Mouse (Mus musculus): Measurements from ENCODE around the gene Gpc6. TPM values are rescaled to one million over a fixed set of nuclear protein-coding genes. Genes with fewer than 3 reads are reported as not detected.

Gene Gpc6
- polyA plus RNA-seq, 1 experiment from 2014 or later: 49.0 TPM

DNA sequence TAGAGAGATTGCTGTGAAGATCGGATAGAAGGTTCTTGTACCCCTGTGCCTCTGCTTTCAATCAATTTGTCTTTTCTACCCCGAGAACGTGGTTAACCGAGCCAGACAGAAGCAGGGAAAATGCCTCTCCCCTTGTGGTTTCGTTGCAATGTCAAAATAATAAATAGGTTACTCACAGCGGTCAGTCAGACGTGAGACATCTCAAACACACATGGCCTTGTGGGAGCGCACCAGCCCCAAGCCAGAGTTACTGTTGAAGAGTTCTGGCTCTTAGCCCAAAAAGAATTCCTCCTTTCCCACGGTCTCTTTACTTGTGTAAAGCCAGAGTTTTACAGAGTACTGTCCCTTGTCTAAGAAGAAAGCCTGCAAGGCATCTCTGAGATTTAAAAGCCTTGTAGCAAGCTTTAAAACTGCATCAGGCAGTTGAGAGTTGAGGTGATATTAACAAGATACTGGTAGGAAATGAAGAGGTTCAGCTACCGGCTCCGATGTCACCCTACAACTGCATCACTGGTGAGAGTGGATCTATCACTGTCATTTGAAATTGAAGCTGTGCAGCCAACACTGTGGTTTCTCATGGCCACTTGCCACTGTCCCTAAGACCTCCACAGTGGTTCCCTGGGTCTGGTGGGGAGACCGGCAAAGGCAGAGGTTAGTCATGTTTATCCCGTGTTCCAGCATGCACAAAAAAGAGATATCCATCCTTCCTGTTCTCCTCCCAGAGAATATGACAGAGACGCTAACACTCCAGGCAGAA lies 916.9 kb downstream of the Gpc6 start:
- Histone ChIP-seq H3K27me3 (no peaks in the 10 kb centered on the region), H3K27ac (no peak overlapping the region), H3K9me3 (no peaks in the 10 kb centered on the region), H3K36me3 (no peaks in the 10 kb centered on the region), H3K4me2 (no peak overlapping the region), H3K9ac (replicated peaks) (no peak overlapping the region), H3K4me3 (replicated peaks) (no peak overlapping the region), H3K4me1 (replicated peaks) (peaks cover 3% of the 10 kb centered on the region; the same call in 1 of the 2 replicates)
- ATAC-seq (ENCODE audit: insufficient number of reproducible peaks, insufficient read depth, low FRiP score, low TSS enrichment, low read depth): no peak
- WGBS: 74% methylated on average over 14 of the region's 14 CpGs

DNA sequence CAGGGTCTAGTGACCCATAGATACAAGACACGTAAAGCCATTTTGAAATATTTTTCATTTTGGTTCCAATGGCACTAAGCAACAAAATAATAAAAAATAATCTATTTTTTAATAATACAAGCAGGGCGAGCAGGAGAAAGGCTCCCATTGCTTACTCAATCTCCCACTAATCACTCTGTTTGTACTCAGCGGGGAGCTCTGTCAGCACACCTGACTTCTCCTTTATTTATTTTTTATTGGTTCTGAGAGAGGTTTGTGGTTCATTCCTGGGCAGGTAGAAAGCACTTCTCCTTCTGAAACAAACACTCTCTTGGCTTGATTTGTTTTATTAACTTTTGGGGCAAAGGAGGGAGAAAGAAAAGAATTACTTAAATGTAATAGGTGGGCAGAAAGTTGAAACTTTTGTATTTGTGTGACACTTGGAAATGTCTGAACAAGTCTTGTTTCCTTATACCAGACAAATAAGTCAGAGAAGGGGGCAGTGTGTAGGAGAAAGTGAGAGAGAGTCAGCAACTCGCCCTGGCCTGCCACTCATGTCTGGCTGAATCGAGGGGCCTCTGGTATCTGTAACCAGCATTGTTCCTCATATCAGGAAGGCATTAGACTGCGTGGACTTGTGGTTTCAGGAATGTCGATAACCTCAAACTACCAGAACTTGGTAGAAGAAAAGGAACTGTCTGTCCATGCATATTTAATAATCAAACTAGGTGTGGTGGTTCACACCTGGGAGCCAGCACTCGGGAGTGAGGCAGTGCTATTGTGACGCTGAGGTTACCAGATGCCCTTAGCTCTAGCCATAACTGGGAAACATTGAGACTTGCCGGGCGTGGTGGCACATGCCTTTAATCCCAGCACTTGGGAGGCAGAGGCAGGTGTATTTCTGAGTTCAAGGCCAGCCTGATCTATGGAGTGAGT lies 924.7 kb downstream of the Gpc6 start:
- Histone ChIP-seq H3K27me3 (no peaks in the 10 kb centered on the region), H3K9me3 (no peaks in the 10 kb centered on the region), H3K4me1 (replicated peaks) (no peaks in the 10 kb centered on the region), H3K36me3 (no peaks in the 10 kb centered on the region), H3K4me3 (replicated peaks) (no peak overlapping the region), H3K4me2 (no peak overlapping the region), H3K9ac (replicated peaks) (no peak overlapping the region), H3K27ac (no peak overlapping the region)
- ATAC-seq (ENCODE audit: insufficient number of reproducible peaks, insufficient read depth, low FRiP score, low TSS enrichment, low read depth): no peak
- WGBS: 81% methylated on average over 11 of the region's 11 CpGs

DNA sequence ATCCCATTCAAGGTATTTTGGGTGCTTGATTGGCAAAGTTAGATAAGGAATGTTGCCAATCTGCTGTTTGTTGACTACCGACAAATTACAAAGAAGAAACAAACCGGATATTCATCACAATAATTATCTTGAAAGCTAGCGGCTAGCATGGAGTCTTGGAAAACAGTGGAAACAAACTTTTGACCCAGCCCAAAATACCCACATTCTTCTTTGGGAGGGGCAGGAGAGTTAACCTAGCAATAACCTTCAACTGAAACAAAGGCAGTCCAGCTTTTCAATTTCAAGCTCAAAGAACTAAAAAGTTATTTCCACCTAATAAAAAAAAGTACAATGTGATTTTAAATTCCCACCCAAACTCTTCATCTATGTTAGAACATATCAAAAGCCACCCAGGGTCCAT lies 927.2 kb downstream of the Gpc6 start:
- no peak overlapping the region for H3K4me3 ChIP-seq (replicated peaks)
- no peaks in the 10 kb centered on the region for H3K9me3 ChIP-seq
- H3K4me2 ChIP-seq: no peak overlapping the region
- no peaks in the 10 kb centered on the region for H3K36me3 ChIP-seq
- H3K27ac ChIP-seq: no peak overlapping the region
- WGBS: 91% methylated on average over 3 of the region's 3 CpGs
- no peaks in the 10 kb centered on the region for H3K27me3 ChIP-seq
- no peak overlapping the region for H3K9ac ChIP-seq (replicated peaks)
- H3K4me1 ChIP-seq (replicated peaks): no peaks in the 10 kb centered on the region
- ATAC-seq (ENCODE audit: insufficient number of reproducible peaks, insufficient read depth, low FRiP score, low TSS enrichment, low read depth): no peak

DNA sequence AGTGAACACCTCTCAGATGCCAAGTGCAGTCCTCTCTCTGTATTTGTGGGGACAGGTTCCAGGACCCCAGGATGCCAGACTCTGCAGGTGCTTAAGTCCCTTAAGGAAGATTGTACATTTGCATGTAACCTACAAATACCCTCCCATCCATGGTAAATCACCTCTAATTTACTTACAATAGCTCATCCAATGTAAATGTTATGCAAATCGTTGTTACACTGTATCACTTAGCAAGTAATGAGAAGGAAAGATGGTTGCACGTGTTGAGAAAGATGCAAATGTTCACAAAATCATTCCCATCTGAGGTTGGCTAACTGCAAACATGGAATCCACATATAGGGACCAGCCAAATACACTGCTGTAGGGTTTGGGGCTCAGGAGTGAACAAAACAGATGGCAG lies 927.7 kb downstream of the Gpc6 start:
- WGBS: 93% methylated on average over 2 of the region's 2 CpGs
- no peak overlapping the region for H3K9ac ChIP-seq (replicated peaks)
- H3K9me3 ChIP-seq: no peaks in the 10 kb centered on the region

DNA sequence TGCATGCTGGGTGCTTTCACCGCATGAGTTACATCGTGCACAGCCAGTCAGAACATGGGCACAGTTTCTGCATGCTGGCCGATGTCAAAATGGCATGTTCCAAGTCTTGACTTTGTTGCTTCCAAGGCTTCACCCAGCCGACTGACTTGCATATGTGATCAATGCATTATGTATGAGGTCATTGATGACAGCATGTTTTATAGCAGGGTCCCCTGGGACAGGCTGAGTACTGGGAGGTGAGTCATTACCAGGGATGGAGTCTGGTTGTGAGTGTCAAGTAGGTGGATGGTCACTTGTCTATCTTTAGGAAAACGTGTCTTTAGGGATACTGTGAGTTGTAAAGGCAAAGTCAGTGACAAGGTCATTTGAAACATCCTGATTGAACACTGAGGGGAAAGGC lies 929.4 kb downstream of the Gpc6 start:
- H3K9ac ChIP-seq (replicated peaks): no peak overlapping the region
- no peaks in the 10 kb centered on the region for H3K36me3 ChIP-seq
- H3K27ac ChIP-seq: no peak overlapping the region
- no peaks in the 10 kb centered on the region for H3K27me3 ChIP-seq
- ATAC-seq (ENCODE audit: insufficient number of reproducible peaks, insufficient read depth, low FRiP score, low TSS enrichment, low read depth): no peak
- H3K9me3 ChIP-seq: no peaks in the 10 kb centered on the region
- H3K4me3 ChIP-seq (replicated peaks): no peak overlapping the region
- no peak overlapping the region for H3K4me2 ChIP-seq
- H3K4me1 ChIP-seq (replicated peaks): no peaks in the 10 kb centered on the region
- 89% methylated on average over 5 of the region's 5 CpGs for WGBS

More for the DNA sequence above, 927.7 kb downstream of the Gpc6 start:
- no peak overlapping the region for H3K4me3 ChIP-seq (replicated peaks)
- no peak for ATAC-seq (ENCODE audit: insufficient number of reproducible peaks, insufficient read depth, low FRiP score, low TSS enrichment, low read depth)
- no peaks in the 10 kb centered on the region for H3K36me3 ChIP-seq
- no peak overlapping the region for H3K27ac ChIP-seq
- no peaks in the 10 kb centered on the region for H3K27me3 ChIP-seq
- H3K4me1 ChIP-seq (replicated peaks): no peaks in the 10 kb centered on the region
- H3K4me2 ChIP-seq: no peak overlapping the region

DNA sequence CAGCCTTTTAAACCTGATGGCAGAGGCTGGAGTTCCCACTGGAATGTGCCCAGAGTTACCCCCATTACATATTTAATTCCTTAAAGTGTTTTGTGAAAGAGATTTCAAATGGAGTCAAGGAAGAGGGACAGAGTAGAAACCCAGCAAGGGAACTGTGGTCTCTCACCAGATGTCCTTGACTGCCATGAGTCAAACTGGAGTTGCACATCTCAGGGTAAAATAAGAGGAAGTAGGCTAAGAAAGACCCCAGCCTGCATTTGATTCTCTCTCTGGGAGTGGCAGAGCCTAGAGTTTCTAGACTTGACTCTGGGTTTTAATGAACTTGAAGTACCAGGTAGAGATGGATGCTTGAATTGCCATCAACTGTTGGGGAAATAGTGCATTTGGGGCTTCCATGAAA lies 946.2 kb downstream of the Gpc6 start:
- no peak overlapping the region for H3K4me2 ChIP-seq
- H3K4me3 ChIP-seq (replicated peaks): no peak overlapping the region
- H3K36me3 ChIP-seq: peaks cover 11% of the 10 kb centered on the region
- H3K4me1 ChIP-seq (replicated peaks): no peaks in the 10 kb centered on the region
- no peak for ATAC-seq (ENCODE audit: insufficient number of reproducible peaks, insufficient read depth, low FRiP score, low TSS enrichment, low read depth)
- no peaks in the 10 kb centered on the region for H3K27me3 ChIP-seq
- H3K27ac ChIP-seq: no peak overlapping the region
- 0 out of 2 replicates have a peak, but pooled peaks cover 3% of the 10 kb centered on the region for H3K9me3 ChIP-seq
- no peak overlapping the region for H3K9ac ChIP-seq (replicated peaks)

DNA sequence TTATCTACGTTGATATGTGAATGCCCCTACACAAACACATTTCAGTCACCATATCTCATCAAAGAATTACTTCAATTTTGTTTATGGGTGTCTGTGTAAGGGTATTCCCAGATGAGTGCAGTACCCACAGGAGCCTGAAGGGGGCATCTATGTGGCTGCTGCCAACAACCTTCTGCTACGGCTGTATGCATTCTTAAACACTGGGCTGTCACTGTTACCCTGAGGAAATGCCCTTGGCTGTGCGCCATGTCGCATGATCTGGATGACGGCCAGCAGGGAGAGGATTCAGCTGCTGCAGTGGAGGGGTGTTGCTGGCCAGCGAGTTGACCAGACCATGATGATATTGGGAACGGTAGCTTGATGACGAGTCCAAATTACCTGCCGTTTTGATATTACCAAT lies 954.2 kb downstream of the Gpc6 start:
- no peaks in the 10 kb centered on the region for H3K9me3 ChIP-seq
- no peak overlapping the region for H3K4me3 ChIP-seq (replicated peaks)
- no peak for ATAC-seq (ENCODE audit: insufficient number of reproducible peaks, insufficient read depth, low FRiP score, low TSS enrichment, low read depth)
- H3K4me2 ChIP-seq: no peak overlapping the region
- WGBS: 92% methylated on average over 9 of the region's 9 CpGs
- no peak overlapping the region for H3K9ac ChIP-seq (replicated peaks)
- H3K27me3 ChIP-seq: no peaks in the 10 kb centered on the region
- H3K4me1 ChIP-seq (replicated peaks): no peaks in the 10 kb centered on the region; the same call in 1 of the 2 replicates
- H3K36me3 ChIP-seq: no peaks in the 10 kb centered on the region
- H3K27ac ChIP-seq: no peak overlapping the region

DNA sequence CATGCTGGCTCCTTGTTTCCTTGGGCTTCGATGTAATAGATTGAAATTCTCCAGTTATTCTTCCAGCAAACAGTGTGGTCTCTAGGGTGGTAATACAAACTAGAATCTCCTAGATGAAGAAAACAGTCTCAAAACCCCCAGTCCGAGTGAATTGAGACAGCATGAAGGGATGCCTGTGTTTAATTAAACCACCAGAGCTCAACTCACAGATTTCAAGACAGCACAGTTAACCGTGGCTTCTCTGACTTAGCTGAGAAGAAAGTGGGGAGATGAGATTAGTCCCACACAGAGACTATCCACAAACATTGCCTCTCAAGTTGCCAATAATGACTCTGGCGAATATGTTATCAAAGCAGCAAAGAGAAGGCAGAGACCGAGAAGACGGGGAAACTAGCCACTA lies 956.0 kb downstream of the Gpc6 start:
- Histone ChIP-seq H3K4me2 (no peak overlapping the region), H3K27ac (no peak overlapping the region), H3K36me3 (no peaks in the 10 kb centered on the region), H3K27me3 (no peaks in the 10 kb centered on the region), H3K9me3 (no peaks in the 10 kb centered on the region), H3K9ac (replicated peaks) (no peak overlapping the region), H3K4me1 (replicated peaks) (no peaks in the 10 kb centered on the region; the same call in 1 of the 2 replicates), H3K4me3 (replicated peaks) (no peak overlapping the region)
- 48% methylated on average over 6 of the region's 6 CpGs for WGBS
- no peak for ATAC-seq (ENCODE audit: insufficient number of reproducible peaks, insufficient read depth, low FRiP score, low TSS enrichment, low read depth)

DNA sequence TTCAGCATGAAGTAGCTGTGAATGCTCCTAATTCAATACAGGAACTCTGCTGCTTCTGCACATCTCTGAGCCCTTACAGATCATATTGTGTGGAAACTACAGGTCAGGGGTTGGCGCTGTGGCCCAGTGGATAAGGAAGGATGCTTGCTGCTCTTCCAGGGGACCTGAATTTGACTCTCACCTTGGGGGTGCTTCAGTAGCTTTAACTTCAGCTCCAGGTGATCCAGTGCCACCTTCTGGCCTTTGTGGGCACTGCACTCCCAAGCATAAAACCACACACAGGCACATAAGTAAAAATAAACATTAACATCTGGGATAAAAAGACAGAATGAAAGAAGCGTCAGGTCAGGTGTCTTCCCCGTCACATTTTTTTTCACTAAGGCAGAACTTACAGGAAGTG lies 957.1 kb downstream of the Gpc6 start:
- no peak overlapping the region for H3K27ac ChIP-seq
- WGBS: 58% methylated on average over 3 of the region's 3 CpGs
- no peaks in the 10 kb centered on the region for H3K36me3 ChIP-seq
- no peaks in the 10 kb centered on the region; the same call in 1 of the 2 replicates for H3K4me1 ChIP-seq (replicated peaks)
- H3K4me2 ChIP-seq: no peak overlapping the region
- H3K4me3 ChIP-seq (replicated peaks): no peak overlapping the region
- no peak overlapping the region for H3K9ac ChIP-seq (replicated peaks)
- peaks cover 2% of the 10 kb centered on the region; the same call in 1 of the 2 replicates for H3K27me3 ChIP-seq
- no peak for ATAC-seq (ENCODE audit: insufficient number of reproducible peaks, insufficient read depth, low FRiP score, low TSS enrichment, low read depth)
- H3K9me3 ChIP-seq: no peaks in the 10 kb centered on the region

DNA sequence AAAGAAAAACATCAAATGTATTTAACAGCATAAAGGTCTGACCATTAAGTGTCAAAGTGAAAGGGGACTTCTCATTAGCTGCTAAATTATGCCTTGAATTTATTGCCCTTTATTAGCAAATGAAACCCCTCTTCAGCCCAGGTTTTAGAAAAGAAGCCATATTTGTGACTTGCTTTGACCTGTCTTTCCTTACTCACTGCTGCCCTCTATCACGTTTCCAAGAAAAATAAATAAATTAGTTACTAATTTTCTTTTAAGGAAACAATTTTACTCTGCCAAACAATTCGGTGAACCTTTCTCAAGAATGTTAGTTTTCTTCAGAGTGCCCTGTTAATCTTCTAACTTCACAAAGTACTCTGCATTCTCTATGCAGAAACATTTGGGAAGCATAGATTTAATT lies 964.5 kb downstream of the Gpc6 start:
- Histone ChIP-seq H3K27me3 (peaks cover 2% of the 10 kb centered on the region; the same call in 1 of the 2 replicates), H3K4me1 (replicated peaks) (peaks cover 14% of the 10 kb centered on the region), H3K4me2 (no peak overlapping the region), H3K36me3 (no peaks in the 10 kb centered on the region), H3K4me3 (replicated peaks) (no peak overlapping the region), H3K27ac (no peak overlapping the region), H3K9ac (replicated peaks) (no peak overlapping the region), H3K9me3 (no peaks in the 10 kb centered on the region)
- 51% methylated on average over 2 of the region's 2 CpGs for WGBS
- ATAC-seq (ENCODE audit: insufficient number of reproducible peaks, insufficient read depth, low FRiP score, low TSS enrichment, low read depth): no peak

DNA sequence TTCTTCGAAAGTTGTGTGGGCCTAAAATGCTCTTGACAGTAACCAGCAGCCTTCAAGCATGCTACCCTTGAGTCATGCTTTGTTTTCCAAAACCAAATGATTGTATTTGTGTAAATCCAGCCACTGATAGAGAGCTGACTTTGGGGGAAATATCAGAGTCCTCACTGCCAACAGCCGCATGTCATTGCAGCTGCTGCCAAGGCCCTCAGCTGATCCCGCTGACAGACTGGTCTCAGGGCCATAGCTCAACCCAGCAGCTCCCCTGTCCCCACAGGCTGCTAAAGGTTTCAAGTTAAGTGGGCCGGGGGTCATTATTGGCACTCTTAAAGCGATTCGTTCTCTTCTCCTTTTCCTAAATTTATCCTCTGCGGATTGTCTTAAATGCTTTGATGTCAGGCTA lies 966.3 kb downstream of the Gpc6 start:
- no peak overlapping the region for H3K9ac ChIP-seq (replicated peaks)
- H3K4me2 ChIP-seq: no peak overlapping the region
- no peaks in the 10 kb centered on the region for H3K36me3 ChIP-seq
- no peak overlapping the region for H3K4me3 ChIP-seq (replicated peaks)
- no peaks in the 10 kb centered on the region for H3K9me3 ChIP-seq
- no peaks in the 10 kb centered on the region; the same call in 1 of the 2 replicates for H3K27me3 ChIP-seq
- no peak overlapping the region for H3K27ac ChIP-seq
- WGBS: 39% methylated on average over 7 of the region's 7 CpGs
- H3K4me1 ChIP-seq (replicated peaks): peaks cover 19% of the 10 kb centered on the region
- ATAC-seq (ENCODE audit: insufficient number of reproducible peaks, insufficient read depth, low FRiP score, low TSS enrichment, low read depth): no peak

Data from limb, embryonic 12.5 days (tissue).